Mouse (Mus musculus) forebrain, embryonic 10.5 days (tissue): Measurements from ENCODE around the gene Erbb4. TPM values are rescaled to one million over a fixed set of nuclear protein-coding genes. Genes with fewer than 3 reads are reported as not detected.
A peak's percentile ranks its signal among the peaks of the same experiment; 100 is the strongest.

ENCODE experiments used
- DNase-seq: peaks from one replicate; pipeline ENCODE4 v3.0.0-alpha.2; 2017; ENCODE audit warnings: low spot score; ENCODE audit errors: extremely low spot score
- H3K27ac ChIP-seq: fragments of 300-500 bp; sonication (generic); 2 replicates; pipeline ENCODE4 v1.5.1; 2016; ENCODE audit warnings: mild to moderate bottlenecking
- H3K27me3 ChIP-seq: fragments of 300-500 bp; sonication (generic); 2 replicates; pipeline ENCODE4 v1.6.1; 2016; ENCODE audit warnings: mild to moderate bottlenecking; ENCODE audit not compliant: poor library complexity, severe bottlenecking
- H3K36me3 ChIP-seq: fragments of 300-500 bp; sonication (generic); replicated peaks from 2 replicates; pipeline ENCODE4 v1.6.1; 2016; ENCODE audit warnings: mild to moderate bottlenecking, moderate library complexity
- H3K4me1 ChIP-seq: fragments of 300-500 bp; sonication (generic); 2 replicates; pipeline ENCODE4 v1.6.1; 2016
- H3K4me3 ChIP-seq: fragments of 300-500 bp; sonication (generic); 2 replicates; pipeline ENCODE4 v1.5.1; 2016; ENCODE audit warnings: mild to moderate bottlenecking, moderate library complexity
- H3K9me3 ChIP-seq: fragments of 300-500 bp; sonication (generic); 2 replicates; pipeline ENCODE4 v1.6.1; 2016; ENCODE audit warnings: mild to moderate bottlenecking, moderate library complexity
- WGBS: fragments of 180-500 bp; shearing (Covaris S2); methylation state at CpG from one replicate; pipeline ENCODE4 v1.1.7; 2016; 5-methylcytosine and 5-hydroxymethylcytosine counted together
- polyA plus RNA-seq: library from polyadenylated mRNA; unstranded; fragments of >200 nt; fragmentation: Nextera tagmentation; extraction: Ambion mirVana; gene quantifications from 2 replicates; pipeline ENCODE4 v1.2.1, GENCODE M21; 2016

Erbb4 gene
- polyA plus RNA-seq, 1 experiment from 2014 or later = 2.2 TPM

DNA sequence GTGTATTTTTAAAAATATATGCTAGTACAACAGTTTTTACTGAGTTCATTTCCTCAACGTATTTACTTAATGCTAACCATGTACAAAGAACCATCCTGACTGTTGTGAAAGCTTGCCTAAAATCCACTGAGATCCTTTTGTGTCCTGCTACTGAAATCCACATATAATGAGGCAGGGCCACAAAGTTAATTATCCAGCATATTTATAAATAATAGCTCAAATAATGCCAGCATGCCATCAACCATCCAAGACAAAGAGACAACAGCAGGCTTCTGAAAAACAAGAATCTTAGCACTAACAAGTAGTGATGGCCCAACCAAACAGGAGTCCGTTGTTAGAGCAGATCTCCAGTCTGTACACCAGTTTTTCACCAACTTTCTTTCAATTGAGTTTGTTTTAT, 215.8 kb downstream of the Erbb4 start:
- Histone ChIP-seq H3K9me3 (no peaks in the 10 kb centered on the region), H3K4me3 (no peak overlapping the region), H3K27ac (no peak overlapping the region), H3K4me1 (peaks cover 10% of the 10 kb centered on the region; the same call in 1 of the 2 replicates), H3K27me3 (peaks cover 20% of the 10 kb centered on the region; the same call in 1 of the 2 replicates), H3K36me3 (no peaks in the 10 kb centered on the region)
- WGBS = 58% methylated on average over 2 of the region's 2 CpGs
- no peak for DNase-seq

DNA sequence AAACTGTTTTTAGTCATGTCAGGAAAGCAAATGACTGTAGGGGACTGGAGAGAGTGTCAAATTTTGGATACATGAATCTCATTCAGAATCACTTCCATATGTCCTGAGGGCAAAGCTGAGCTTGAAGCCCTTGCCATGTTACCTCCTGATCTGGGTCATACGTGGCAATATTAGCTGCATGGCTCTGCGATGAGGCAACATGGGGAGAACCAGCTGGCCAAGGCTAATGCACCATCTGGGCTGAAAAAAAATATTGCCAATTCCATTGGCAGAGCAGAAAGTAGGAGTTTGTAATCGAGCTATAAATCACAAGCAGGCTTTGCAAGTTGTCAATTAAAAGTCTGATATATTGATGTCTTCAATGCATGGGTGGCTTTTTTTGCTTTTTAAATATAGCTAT, 221.0 kb downstream of the Erbb4 start:
- H3K36me3 ChIP-seq = no peaks in the 10 kb centered on the region
- no peak for DNase-seq
- H3K9me3 ChIP-seq = no peaks in the 10 kb centered on the region
- no peaks in the 10 kb centered on the region for H3K4me1 ChIP-seq
- H3K27ac ChIP-seq = no peak overlapping the region
- 79% methylated on average over 3 of the region's 3 CpGs for WGBS
- peaks cover 13% of the 10 kb centered on the region; the same call in 1 of the 2 replicates for H3K27me3 ChIP-seq
- no peak overlapping the region for H3K4me3 ChIP-seq

- Histone ChIP-seq H3K27ac (no peak overlapping the region), H3K9me3 (0 out of 2 replicates have a peak, but pooled peaks cover 4% of the 10 kb centered on the region), H3K27me3 (peaks cover 31% of the 10 kb centered on the region; the same call in 1 of the 2 replicates), H3K4me3 (no peak overlapping the region), H3K36me3 (no peaks in the 10 kb centered on the region), H3K4me1 (peaks cover 26% of the 10 kb centered on the region)
- WGBS = 35% methylated on average over 8 of the region's 8 CpGs
- no peak for DNase-seq
Observed at GRCm38 (mm10) chr1:68874954-68875353, 232.9 kb downstream of the Erbb4 start.

- 0 out of 2 replicates have a peak, but pooled peaks cover 4% of the 10 kb centered on the region for H3K9me3 ChIP-seq
- H3K27ac ChIP-seq = no peak overlapping the region
- no peak for DNase-seq
- H3K27me3 ChIP-seq = peaks cover 28% of the 10 kb centered on the region; the same call in 1 of the 2 replicates
- 84% methylated on average over 1 of the region's 1 CpGs for WGBS
- H3K4me1 ChIP-seq = peaks cover 26% of the 10 kb centered on the region
- H3K36me3 ChIP-seq = no peaks in the 10 kb centered on the region
- no peak overlapping the region for H3K4me3 ChIP-seq
Observed at GRCm38 (mm10) chr1:68873635-68874020, 234.2 kb downstream of the Erbb4 start.

DNA sequence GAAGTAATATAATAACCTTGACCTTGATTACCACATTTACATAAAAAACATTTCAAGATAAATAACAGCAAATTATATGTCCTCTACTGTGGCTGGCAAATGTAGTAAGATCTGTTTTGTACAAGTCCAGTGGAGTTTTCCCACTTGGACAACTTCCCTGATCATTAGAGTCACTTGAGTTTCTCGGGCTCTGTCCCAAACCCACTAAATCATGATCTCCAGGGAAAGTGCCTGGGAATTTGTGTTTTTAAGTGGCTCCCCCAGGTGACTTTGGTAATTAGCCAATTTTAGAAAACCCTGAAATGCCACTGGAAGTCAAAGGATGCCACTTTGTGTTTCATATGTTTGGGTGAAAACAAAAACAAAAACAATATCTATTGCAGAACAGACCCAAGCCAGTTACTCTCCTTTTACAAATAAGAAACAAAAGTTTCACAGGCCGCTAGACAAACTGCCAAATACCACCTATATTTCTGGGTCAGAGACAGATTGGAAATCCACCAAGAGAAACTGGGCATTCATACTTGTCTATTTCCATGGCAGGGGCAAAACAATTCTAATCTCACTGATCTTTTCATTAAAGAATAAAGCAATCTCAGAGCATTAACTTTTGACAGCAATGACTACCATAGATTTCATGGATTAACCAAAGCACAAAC, 234.8 kb downstream of the Erbb4 start:
- 75% methylated on average over 2 of the region's 2 CpGs for WGBS

DNA sequence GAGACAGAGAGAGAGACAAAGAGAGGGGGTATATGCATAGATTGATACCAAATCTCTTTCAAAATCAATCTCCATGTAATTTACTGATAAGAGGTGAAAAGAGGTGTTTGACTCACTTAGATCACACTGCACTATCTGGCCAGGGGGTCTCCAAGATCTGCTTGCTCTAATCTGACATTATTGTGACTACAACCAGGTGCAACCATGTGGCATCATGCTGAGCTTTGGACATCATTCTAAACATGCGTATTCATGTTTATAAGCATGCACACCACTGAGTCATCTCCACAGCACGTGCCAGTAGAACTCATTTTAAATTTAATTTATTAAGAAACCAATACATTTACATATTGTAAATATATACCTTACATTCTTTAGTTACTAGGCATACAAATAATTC, 247.5 kb downstream of the Erbb4 start:
- H3K9me3 ChIP-seq = no peaks in the 10 kb centered on the region
- H3K36me3 ChIP-seq = no peaks in the 10 kb centered on the region
- 88% methylated on average over 2 of the region's 2 CpGs for WGBS
- no peak overlapping the region for H3K4me3 ChIP-seq
- H3K4me1 ChIP-seq = no peaks in the 10 kb centered on the region
- H3K27me3 ChIP-seq = no peaks in the 10 kb centered on the region
- no peak overlapping the region for H3K27ac ChIP-seq
- DNase-seq = no peak

More for the DNA sequence above, 234.8 kb downstream of the Erbb4 start:
- H3K9me3 ChIP-seq = 0 out of 2 replicates have a peak, but pooled peaks cover 4% of the 10 kb centered on the region
- H3K36me3 ChIP-seq = no peaks in the 10 kb centered on the region
- H3K27me3 ChIP-seq = peaks cover 26% of the 10 kb centered on the region; the same call in 1 of the 2 replicates
- peaks cover 26% of the 10 kb centered on the region for H3K4me1 ChIP-seq
- no peak for DNase-seq
- H3K4me3 ChIP-seq = no peak overlapping the region
- H3K27ac ChIP-seq = no peak overlapping the region

GRCm38 (mm10) chr1:68859480-68859879, 248.4 kb downstream of the Erbb4 start:
- no peak overlapping the region for H3K27ac ChIP-seq
- no peak for DNase-seq
- no peak overlapping the region for H3K4me3 ChIP-seq
- no peaks in the 10 kb centered on the region for H3K4me1 ChIP-seq
- H3K9me3 ChIP-seq = no peaks in the 10 kb centered on the region
- H3K27me3 ChIP-seq = no peaks in the 10 kb centered on the region
- WGBS = 86% methylated on average over 4 of the region's 4 CpGs
- no peaks in the 10 kb centered on the region for H3K36me3 ChIP-seq

DNA sequence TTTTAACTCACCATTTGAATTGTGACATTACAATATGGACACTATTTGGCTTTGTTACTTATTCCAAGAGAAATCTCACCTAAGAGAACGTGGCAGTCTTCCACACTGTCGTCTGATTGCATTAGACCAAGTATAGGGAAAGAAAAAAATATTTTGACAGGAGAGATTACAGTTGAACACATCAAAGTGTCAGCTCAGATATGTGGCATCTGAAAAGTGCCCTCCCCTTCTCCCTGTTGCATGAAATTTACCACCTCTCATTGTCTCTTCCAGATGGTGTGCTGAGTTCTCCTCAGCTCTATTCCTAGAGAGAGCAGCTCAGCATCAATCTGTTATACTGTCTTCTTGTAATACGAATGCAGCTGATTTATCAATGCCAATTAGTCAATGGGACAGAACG, 268.5 kb downstream of the Erbb4 start:
- Histone ChIP-seq H3K27ac (no peak overlapping the region), H3K36me3 (no peaks in the 10 kb centered on the region), H3K9me3 (no peaks in the 10 kb centered on the region; the same call in 1 of the 2 replicates), H3K27me3 (no peaks in the 10 kb centered on the region), H3K4me3 (no peak overlapping the region), H3K4me1 (no peaks in the 10 kb centered on the region)
- DNase-seq = no peak
- 87% methylated on average over 4 of the region's 4 CpGs for WGBS

DNA sequence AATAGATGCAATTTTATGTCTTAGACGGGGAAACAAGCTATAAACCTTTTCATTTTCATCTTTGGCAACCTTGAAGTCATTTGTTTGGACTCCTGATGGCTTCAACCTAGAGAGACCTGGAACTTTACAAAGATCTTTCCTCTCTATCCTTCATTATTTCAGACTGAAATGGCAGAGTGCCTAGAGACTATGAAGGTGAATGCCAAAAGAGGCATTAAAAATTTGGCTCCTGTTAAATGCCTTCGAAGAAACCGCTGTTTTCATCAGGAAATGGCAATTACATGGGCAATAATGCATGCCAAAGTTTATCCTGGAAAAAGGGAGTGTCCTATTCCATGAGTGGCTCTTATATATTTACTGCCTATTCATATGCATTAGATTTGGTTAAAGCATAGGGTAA, 273.2 kb downstream of the Erbb4 start:
- no peak for DNase-seq
- H3K36me3 ChIP-seq = no peaks in the 10 kb centered on the region
- WGBS = 89% methylated on average over 3 of the region's 3 CpGs
- H3K27me3 ChIP-seq = no peaks in the 10 kb centered on the region
- no peak overlapping the region for H3K4me3 ChIP-seq
- no peak overlapping the region for H3K27ac ChIP-seq
- no peaks in the 10 kb centered on the region; the same call in 1 of the 2 replicates for H3K9me3 ChIP-seq
- peaks cover 18% of the 10 kb centered on the region for H3K4me1 ChIP-seq

DNA sequence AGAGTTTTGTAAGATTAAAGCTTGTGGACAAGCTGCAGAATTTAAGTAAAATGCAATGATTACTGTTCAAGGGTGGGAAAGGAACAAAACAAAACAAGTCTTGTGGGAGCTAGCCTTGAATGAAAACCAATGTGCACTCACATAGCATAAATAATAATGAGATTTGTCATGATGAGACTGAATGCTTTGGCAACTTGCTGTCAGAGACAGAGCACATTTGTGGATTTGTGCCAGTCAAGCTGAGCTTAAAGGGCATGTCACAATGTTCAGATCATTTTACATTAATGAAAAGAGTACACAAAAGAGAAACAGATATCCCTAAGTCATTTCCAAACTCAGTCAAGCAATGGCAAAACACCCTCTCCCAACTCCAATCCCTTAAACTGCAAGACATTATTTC, 275.8 kb downstream of the Erbb4 start:
- Histone ChIP-seq H3K27ac (no peak overlapping the region), H3K9me3 (no peaks in the 10 kb centered on the region; the same call in 1 of the 2 replicates), H3K4me1 (peaks cover 18% of the 10 kb centered on the region), H3K36me3 (no peaks in the 10 kb centered on the region), H3K4me3 (no peak overlapping the region), H3K27me3 (no peaks in the 10 kb centered on the region)
- no peak for DNase-seq

DNA sequence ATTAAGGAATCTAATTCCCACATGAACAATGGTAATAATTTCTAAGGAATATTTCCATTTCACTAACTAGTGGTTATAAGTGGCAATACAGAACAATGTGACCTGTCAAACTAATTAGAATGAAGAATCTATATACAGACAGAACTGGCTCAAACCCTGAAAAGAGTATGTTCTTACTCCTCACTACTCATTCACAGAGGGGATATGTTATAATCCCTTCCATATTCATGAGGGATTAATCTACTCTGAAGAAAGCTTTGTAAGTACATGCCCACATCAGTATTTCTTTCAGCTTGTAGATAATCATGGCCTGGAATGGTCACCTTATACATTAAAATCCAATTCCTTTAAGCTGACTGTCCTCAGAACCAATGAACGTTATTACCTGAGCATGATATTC, 276.3 kb downstream of the Erbb4 start:
- Histone ChIP-seq H3K36me3 (no peaks in the 10 kb centered on the region), H3K4me3 (no peak overlapping the region), H3K27ac (no peak overlapping the region), H3K27me3 (no peaks in the 10 kb centered on the region), H3K4me1 (peaks cover 18% of the 10 kb centered on the region), H3K9me3 (no peaks in the 10 kb centered on the region; the same call in 1 of the 2 replicates)
- WGBS = 43% methylated on average over 1 of the region's 1 CpGs
- no peak for DNase-seq

- Histone ChIP-seq H3K27me3 (no peaks in the 10 kb centered on the region), H3K4me1 (peaks cover 18% of the 10 kb centered on the region), H3K36me3 (no peaks in the 10 kb centered on the region), H3K9me3 (no peaks in the 10 kb centered on the region; the same call in 1 of the 2 replicates), H3K4me3 (no peak overlapping the region), H3K27ac (peak overlapping the region; percentile 36; the same call in 1 of the 2 replicates)
- WGBS = 83% methylated on average over 2 of the region's 2 CpGs
- no peak for DNase-seq
Observed at GRCm38 (mm10) chr1:68830501-68831239, 277.2 kb downstream of the Erbb4 start.

DNA sequence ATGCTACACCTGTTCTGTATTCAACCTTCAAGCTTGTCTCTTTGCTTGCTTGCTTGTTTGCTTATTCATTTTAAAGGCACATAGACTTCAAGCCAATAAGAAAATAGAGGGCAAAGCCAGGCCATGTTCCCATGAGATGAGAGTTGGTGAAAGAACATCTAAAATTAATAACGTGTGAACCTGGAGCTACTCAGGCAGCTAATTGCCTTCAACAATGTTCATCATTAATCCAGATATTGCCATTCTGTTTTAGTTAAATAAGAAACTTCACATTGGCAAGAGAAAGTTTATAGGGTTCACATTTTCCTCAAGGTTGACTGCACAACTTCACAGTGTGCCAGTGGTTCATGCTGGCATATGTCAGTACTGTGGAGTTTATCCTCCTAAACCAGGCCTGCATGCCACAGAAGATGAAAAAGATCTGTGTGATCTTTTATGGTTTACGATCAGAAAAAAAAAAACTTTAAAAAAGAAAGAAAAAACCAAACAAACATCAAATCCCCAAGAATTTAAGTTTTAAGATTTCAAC, 284.7 kb downstream of the Erbb4 start:
- Histone ChIP-seq H3K4me3 (no peak overlapping the region), H3K4me1 (peaks cover 8% of the 10 kb centered on the region; the same call in 1 of the 2 replicates), H3K36me3 (no peaks in the 10 kb centered on the region), H3K27me3 (no peaks in the 10 kb centered on the region), H3K27ac (no peak overlapping the region), H3K9me3 (no peaks in the 10 kb centered on the region)
- 62% methylated on average over 2 of the region's 2 CpGs for WGBS
- DNase-seq = no peak
